Mouse (Mus musculus) testis, adult 2 months (tissue): Measurements from ENCODE around the gene Dcpp2. TPM values are rescaled to one million over a fixed set of nuclear protein-coding genes. Genes with fewer than 3 reads are reported as not detected.
"Not testable (repeated sequence)": the region's sequence is repeated elsewhere in the genome, so short reads cannot be mapped to it uniquely, and the experiment has no call there.

Experiments
- H3K27ac ChIP-seq: fragments of 200-500 bp; 2 replicates; pipeline ENCODE4 v1.5.1; 2012; ENCODE audit warnings: low read depth, low read length; ENCODE audit not compliant: control insufficient read depth, insufficient read depth
- H3K27me3 ChIP-seq: fragments of 200-500 bp; 2 replicates; pipeline ENCODE4 v1.6.1; 2012; ENCODE audit warnings: mild to moderate bottlenecking, low read length, moderate library complexity; ENCODE audit not compliant: control insufficient read depth, insufficient read depth
- H3K36me3 ChIP-seq: fragments of 200-500 bp; 2 replicates; pipeline ENCODE4 v1.6.1; 2012; ENCODE audit warnings: mild to moderate bottlenecking, low read length; ENCODE audit not compliant: control insufficient read depth, insufficient read depth
- H3K4me1 ChIP-seq: fragments of 200-500 bp; 2 replicates; pipeline ENCODE4 v1.6.1; 2012; ENCODE audit warnings: low read length; ENCODE audit not compliant: control insufficient read depth, insufficient read depth
- H3K4me3 ChIP-seq: fragments of 200-500 bp; 2 replicates; pipeline ENCODE4 v1.5.1; 2012; ENCODE audit warnings: low read depth, mild to moderate bottlenecking, low read length, moderate library complexity, mixed read lengths; ENCODE audit not compliant: control insufficient read depth
- CTCF ChIP-seq: fragments of 200-500 bp; IDR thresholded peaks from 2 replicates; pipeline ENCODE4 v1.5.1; 2012; ENCODE audit warnings: low read depth, mild to moderate bottlenecking, inconsistent platforms, low read length, moderate library complexity; ENCODE audit not compliant: control insufficient read depth, insufficient read depth, insufficient replicate concordance
- POLR2A ChIP-seq: fragments of 200-500 bp; IDR thresholded peaks from 2 replicates; pipeline ENCODE4 v1.6.1; 2012; ENCODE audit warnings: low read depth, mild to moderate bottlenecking, inconsistent platforms, low read length, moderate library complexity; ENCODE audit not compliant: control insufficient read depth
- polyA plus RNA-seq: library from polyadenylated mRNA; depleted of rRNA; stranded (reverse); fragments of >200 nt; gene quantifications from 2 replicates; pipeline ENCODE4 v1.2.3, GENCODE M21; 2012; rRNA removed

Gene Dcpp2
- polyA plus RNA-seq: not detected in 2 replicates

- H3K27me3 ChIP-seq, H3K27ac ChIP-seq: not testable (repeated sequence)
Measured at GRCm38 (mm10) chr17:23880576-23880975, at the start of gene Dcpp2, which contains the start of gene Dcpp1. Gene Dcpp2, plus strand, starts transcription at chr17:23880880. Gene Dcpp1, plus strand, starts transcription at chr17:23880876.

GRCm38 (mm10) chr17:23831201-23831600 lies 49.5 kb upstream of the Dcpp2 start:
- TF ChIP-seq POLR2A (no peak), CTCF (no peak)
- Histone ChIP-seq H3K4me1 (peaks cover 5% of the 10 kb centered on the region; the same call in 1 of the 2 replicates), H3K36me3 (no peaks in the 10 kb centered on the region; the same call in 1 of the 2 replicates), H3K27me3 (no peaks in the 10 kb centered on the region), H3K4me3 (no peak overlapping the region), H3K27ac (no peak overlapping the region)

More at GRCm38 (mm10) chr17:23880576-23880975, at the start of gene Dcpp2, which contains the start of gene Dcpp1:
- H3K4me3 ChIP-seq, H3K36me3 ChIP-seq, H3K4me1 ChIP-seq: not testable (repeated sequence)

- H3K4me3 ChIP-seq: no peak within 1 kb of the TSS
- no peaks in the 10 kb centered on the region for H3K36me3 ChIP-seq
- TF ChIP-seq POLR2A: no peak
- TF ChIP-seq CTCF: no peak
- no peaks in the 10 kb centered on the region for H3K27me3 ChIP-seq
- no peak within 1 kb of the TSS for H3K27ac ChIP-seq
- H3K4me1 ChIP-seq: no peaks in the 10 kb centered on the region
Measured at GRCm38 (mm10) chr17:23836006-23836575, 44.6 kb upstream of the Dcpp2 start, which contains the start of gene Prss33. Gene Prss33, minus strand, starts transcription at chr17:23836056.

- Histone ChIP-seq H3K4me1 (peaks cover 14% of the 10 kb centered on the region), H3K36me3 (no peaks in the 10 kb centered on the region), H3K27ac (no peak overlapping the region), H3K4me3 (no peak overlapping the region), H3K27me3 (no peaks in the 10 kb centered on the region)
- TF ChIP-seq POLR2A: no peak
- peak; percentile 60; the same call in 1 of the 2 replicates for TF ChIP-seq CTCF
Measured at GRCm38 (mm10) chr17:23841145-23841544, 39.5 kb upstream of the Dcpp2 start.

- peak; percentile 35; the same call in 1 of the 2 replicates for TF ChIP-seq CTCF
- no peak for TF ChIP-seq POLR2A
- no peaks in the 10 kb centered on the region for H3K36me3 ChIP-seq
- H3K4me1 ChIP-seq: peaks cover 14% of the 10 kb centered on the region
- H3K27me3 ChIP-seq: no peaks in the 10 kb centered on the region
- peak overlapping the region; percentile 16; the same call in 1 of the 2 replicates for H3K27ac ChIP-seq
- peak overlapping the region; percentile 88 for H3K4me3 ChIP-seq
Measured at GRCm38 (mm10) chr17:23843141-23843811, 37.4 kb upstream of the Dcpp2 start.

GRCm38 (mm10) chr17:23843812-23844273 lies 36.8 kb upstream of the Dcpp2 start, which contains the start of the genes Prss32 and Prss41:
Gene Prss32, plus strand, starts transcription at chr17:23843855.
Gene Prss41, minus strand, starts transcription at chr17:23844172.
- Histone ChIP-seq H3K27me3 (no peaks in the 10 kb centered on the region), H3K27ac (peak within 1 kb of the TSS; percentile 16; the same call in 1 of the 2 replicates), H3K4me3 (peak within 1 kb of the TSS; percentile 88), H3K4me1 (peaks cover 14% of the 10 kb centered on the region), H3K36me3 (no peaks in the 10 kb centered on the region)
- TF ChIP-seq CTCF (peak; percentile 90), POLR2A (no peak)

- Histone ChIP-seq H3K27me3 (no peaks in the 10 kb centered on the region), H3K4me3 (no peak overlapping the region), H3K4me1 (no peaks in the 10 kb centered on the region), H3K27ac (no peak overlapping the region), H3K36me3 (no peaks in the 10 kb centered on the region)
- TF ChIP-seq CTCF: no peak
- TF ChIP-seq POLR2A: no peak
Measured at GRCm38 (mm10) chr17:23850028-23850427, 30.7 kb upstream of the Dcpp2 start.
